Mouse (Mus musculus) midbrain, embryonic 11.5 days (tissue): ENCODE measurements around the gene Tspyl4. TPM values are rescaled to one million over a fixed set of nuclear protein-coding genes. Genes with fewer than 3 reads are reported as not detected.

Source experiments
- polyA plus RNA-seq: library from polyadenylated mRNA; unstranded; fragments of >200 nt; fragmentation: Nextera tagmentation; extraction: Ambion mirVana; gene quantifications from 2 replicates; pipeline ENCODE4 v1.2.1, GENCODE M21; 2014

Gene Tspyl4
- polyA plus RNA-seq, 1 experiment from 2014 or later: 32.7 TPM

Other genes with a start within 250 kb of the Tspyl4 start
- 0.37 and 0.44 TPM in 2 replicates for gene Calhm5, start 200.9 kb upstream of the Tspyl4 start, polyA plus RNA-seq
- 0.20 and 0.25 TPM in 2 replicates for gene Calhm6, start 169.5 kb upstream of the Tspyl4 start, polyA plus RNA-seq
- 21.1 and 24.8 TPM in 2 replicates for gene Dse, start 89.7 kb upstream of the Tspyl4 start, polyA plus RNA-seq
- 68.8 and 76.8 TPM in 2 replicates for gene Tspyl1, start 15.3 kb upstream of the Tspyl4 start, polyA plus RNA-seq
- 0.10 TPM in 1 of 2 replicates, not detected in the other for gene Col10a1, start 92.5 kb downstream of the Tspyl4 start, polyA plus RNA-seq
- 5.0 and 6.5 TPM in 2 replicates for gene Nt5dc1, start 121.1 kb downstream of the Tspyl4 start, polyA plus RNA-seq
- 1.9 and 2.0 TPM in 2 replicates for gene Frk, start 186.0 kb downstream of the Tspyl4 start, polyA plus RNA-seq